Mouse (Mus musculus) midbrain, embryonic 16.5 days (tissue): ENCODE results near the gene Itih4. TPM values are rescaled to one million over a fixed set of nuclear protein-coding genes. Genes with fewer than 3 reads are reported as not detected.

Source experiments
- ATAC-seq: fragments of 200-750 bp; cut with Nextera tagmentation; 2 replicates; pipeline ENCODE4 v1.8.0; 2017; ENCODE audit warnings: moderate TSS enrichment
- H3K27ac ChIP-seq: fragments of 300-500 bp; sonication (generic); 2 replicates; pipeline ENCODE4 v1.5.1; 2014; ENCODE audit warnings: mild to moderate bottlenecking, low read length, mixed read lengths
- H3K27me3 ChIP-seq: fragments of 300-500 bp; sonication (generic); 2 replicates; pipeline ENCODE4 v1.6.1; 2014; ENCODE audit warnings: low read depth, low read length, mixed read lengths; ENCODE audit not compliant: control insufficient read depth, insufficient read depth
- H3K36me3 ChIP-seq: fragments of 300-500 bp; sonication (generic); 2 replicates; pipeline ENCODE4 v1.6.1; 2014; ENCODE audit warnings: mild to moderate bottlenecking, low read length, moderate library complexity, mixed read lengths; ENCODE audit not compliant: control insufficient read depth, insufficient read depth
- H3K4me1 ChIP-seq: fragments of 300-500 bp; sonication (generic); 2 replicates; pipeline ENCODE4 v1.6.1; 2014; ENCODE audit warnings: mild to moderate bottlenecking, low read length, mixed read lengths; ENCODE audit not compliant: control insufficient read depth, insufficient read depth
- H3K4me2 ChIP-seq: fragments of 300-500 bp; sonication (generic); 2 replicates; pipeline ENCODE4 v1.6.1; 2014; ENCODE audit warnings: mild to moderate bottlenecking, low read length, mixed read lengths
- H3K4me3 ChIP-seq: fragments of 300-500 bp; sonication (generic); 2 replicates; pipeline ENCODE4 v1.5.1; 2014; ENCODE audit warnings: low read depth, mild to moderate bottlenecking, low read length, moderate library complexity, mixed read lengths
- H3K9ac ChIP-seq: fragments of 300-500 bp; sonication (generic); 2 replicates; pipeline ENCODE4 v1.6.1; 2014; ENCODE audit warnings: low read depth, low read length, mixed read lengths
- H3K9me3 ChIP-seq: fragments of 300-500 bp; sonication (generic); replicated peaks from 2 replicates; pipeline ENCODE4 v1.6.1; 2014; ENCODE audit warnings: mild to moderate bottlenecking, low read length, mixed read lengths; ENCODE audit not compliant: control insufficient read depth, poor library complexity, severe bottlenecking
- WGBS: fragments of 180-500 bp; shearing (Covaris S2); extraction: QIAGEN DNeasy Blood & Tissue Kit; methylation state at CpG from one replicate; pipeline ENCODE4 v1.1.7; 2014; 5-methylcytosine and 5-hydroxymethylcytosine counted together
- polyA plus RNA-seq: library from polyadenylated mRNA; unstranded; fragments of >200 nt; fragmentation: Nextera tagmentation; extraction: Ambion mirVana; gene quantifications from 2 replicates; pipeline ENCODE4 v1.2.1, GENCODE M21; 2015

Gene Itih4
- polyA plus RNA-seq, 1 experiment from 2014 or later = not detected

- H3K4me3 ChIP-seq = no peak overlapping the region
- H3K27me3 ChIP-seq = no peaks in the 10 kb centered on the region
- H3K9ac ChIP-seq = no peak overlapping the region
- no peaks in the 10 kb centered on the region for H3K4me1 ChIP-seq
- no peak overlapping the region for H3K4me2 ChIP-seq
- 86% methylated on average over 9 of the region's 9 CpGs for WGBS
- no peak overlapping the region for H3K27ac ChIP-seq
- no peak for ATAC-seq
- peaks cover 9% of the 10 kb centered on the region; the same call in 1 of the 2 replicates for H3K36me3 ChIP-seq
- H3K9me3 ChIP-seq = no peaks in the 10 kb centered on the region
These were observed 10.3 kb upstream of the Itih4 start for GRCm38 (mm10) chr14:30875955-30876354.

DNA sequence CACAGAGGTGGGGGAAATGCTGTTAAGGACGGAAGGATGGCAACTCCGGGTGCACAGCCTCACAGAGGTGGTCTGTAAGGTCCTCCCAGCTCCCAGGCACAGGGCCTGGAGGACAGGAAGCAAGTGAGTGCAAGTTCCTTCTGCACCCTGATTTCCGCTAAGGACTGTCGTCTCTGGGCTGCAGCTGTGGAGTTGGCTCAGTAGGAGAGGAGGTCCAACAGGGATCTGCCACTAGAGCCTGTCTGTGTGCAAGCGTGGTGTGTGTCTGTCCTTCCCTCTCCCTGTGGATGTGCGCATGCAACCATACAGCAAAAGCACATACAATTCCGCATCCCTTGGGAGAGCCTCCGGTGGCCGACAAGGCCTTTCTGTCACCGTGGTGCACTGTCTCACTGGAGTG is 9.8 kb upstream of the Itih4 start:
- H3K4me2 ChIP-seq = no peak overlapping the region
- peaks cover 9% of the 10 kb centered on the region; the same call in 1 of the 2 replicates for H3K36me3 ChIP-seq
- H3K4me3 ChIP-seq = no peak overlapping the region
- WGBS = 95% methylated on average over 10 of the region's 10 CpGs
- no peaks in the 10 kb centered on the region for H3K9me3 ChIP-seq
- H3K27ac ChIP-seq = no peak overlapping the region
- H3K27me3 ChIP-seq = no peaks in the 10 kb centered on the region
- H3K9ac ChIP-seq = no peak overlapping the region
- no peaks in the 10 kb centered on the region for H3K4me1 ChIP-seq
- no peak for ATAC-seq

DNA sequence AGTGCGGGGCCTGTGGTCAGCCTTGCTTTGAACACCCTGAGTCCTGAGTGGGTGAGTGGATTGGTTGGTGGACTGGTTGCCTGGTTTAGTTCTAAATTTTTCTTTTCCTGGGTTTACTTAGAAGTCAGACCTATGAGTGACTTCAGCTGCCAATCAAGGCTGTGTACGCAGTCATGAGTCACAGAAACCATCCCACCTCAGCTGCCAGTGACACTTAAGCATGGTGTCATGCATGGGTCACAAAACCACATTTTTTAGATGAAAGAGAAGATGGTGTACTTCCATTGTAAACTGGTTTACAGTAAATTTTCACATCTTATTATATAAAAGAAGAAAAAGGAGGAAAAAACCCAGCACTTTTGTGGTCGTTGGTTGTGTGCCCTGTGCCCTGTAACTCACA is 8.4 kb upstream of the Itih4 start:
- H3K9me3 ChIP-seq = no peaks in the 10 kb centered on the region
- no peak overlapping the region for H3K4me2 ChIP-seq
- H3K27ac ChIP-seq = no peak overlapping the region
- H3K9ac ChIP-seq = no peak overlapping the region
- no peaks in the 10 kb centered on the region for H3K27me3 ChIP-seq
- 95% methylated on average over 3 of the region's 3 CpGs for WGBS
- H3K4me3 ChIP-seq = no peak overlapping the region
- no peaks in the 10 kb centered on the region for H3K4me1 ChIP-seq
- peaks cover 9% of the 10 kb centered on the region; the same call in 1 of the 2 replicates for H3K36me3 ChIP-seq
- no peak for ATAC-seq

DNA sequence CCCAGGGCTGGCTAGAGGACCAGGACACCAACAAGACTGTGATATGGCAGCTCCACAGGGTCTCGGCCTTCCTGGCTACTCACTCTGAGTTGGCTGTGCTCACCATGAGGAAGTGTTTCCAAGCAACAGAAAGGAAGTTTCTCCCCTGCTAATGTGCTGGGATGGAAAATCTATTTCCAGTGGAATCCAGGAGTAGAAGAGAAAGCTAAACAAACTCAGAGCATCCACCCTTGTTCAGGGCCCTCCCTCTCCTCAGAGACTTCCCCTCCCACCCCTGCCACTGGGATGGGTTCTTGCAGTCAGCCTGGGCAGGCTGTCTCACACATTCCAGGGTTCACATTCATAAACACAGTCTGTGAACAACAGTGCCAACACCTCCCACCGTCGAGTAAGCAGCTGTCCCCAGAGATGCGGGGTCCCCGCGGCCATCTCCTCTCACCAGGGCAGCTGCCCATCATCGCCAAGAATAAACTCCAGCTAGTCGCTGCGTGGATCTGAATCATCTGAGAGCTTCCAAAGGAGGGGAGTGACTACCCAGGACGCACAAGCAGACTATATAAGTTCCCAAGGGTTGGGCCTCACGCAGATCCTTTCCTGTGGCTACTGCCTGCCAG is 7.2 kb upstream of the Itih4 start, which contains the start of gene Mustn1:
Gene Mustn1, plus strand, starts transcription at position 243 of the 614 bp plus-strand sequence.
- Histone ChIP-seq H3K36me3 (peaks cover 6% of the 10 kb centered on the region; the same call in 1 of the 2 replicates), H3K27me3 (no peaks in the 10 kb centered on the region), H3K4me1 (no peaks in the 10 kb centered on the region), H3K9ac (no peak within 1 kb of the TSS), H3K4me3 (no peak within 1 kb of the TSS), H3K4me2 (no peak within 1 kb of the TSS), H3K27ac (no peak within 1 kb of the TSS), H3K9me3 (no peaks in the 10 kb centered on the region)
- WGBS = 78% methylated on average over 11 of the region's 11 CpGs
- no peak for ATAC-seq

GRCm38 (mm10) chr14:30879794-30880193 is 6.5 kb upstream of the Itih4 start:
- Histone ChIP-seq H3K9me3 (no peaks in the 10 kb centered on the region), H3K4me3 (no peak overlapping the region), H3K4me2 (no peak overlapping the region), H3K4me1 (no peaks in the 10 kb centered on the region), H3K9ac (no peak overlapping the region), H3K27ac (no peak overlapping the region), H3K27me3 (no peaks in the 10 kb centered on the region), H3K36me3 (0 out of 2 replicates have a peak, but pooled peaks cover 2% of the 10 kb centered on the region)
- 64% methylated on average over 9 of the region's 9 CpGs for WGBS
- ATAC-seq = no peak

DNA sequence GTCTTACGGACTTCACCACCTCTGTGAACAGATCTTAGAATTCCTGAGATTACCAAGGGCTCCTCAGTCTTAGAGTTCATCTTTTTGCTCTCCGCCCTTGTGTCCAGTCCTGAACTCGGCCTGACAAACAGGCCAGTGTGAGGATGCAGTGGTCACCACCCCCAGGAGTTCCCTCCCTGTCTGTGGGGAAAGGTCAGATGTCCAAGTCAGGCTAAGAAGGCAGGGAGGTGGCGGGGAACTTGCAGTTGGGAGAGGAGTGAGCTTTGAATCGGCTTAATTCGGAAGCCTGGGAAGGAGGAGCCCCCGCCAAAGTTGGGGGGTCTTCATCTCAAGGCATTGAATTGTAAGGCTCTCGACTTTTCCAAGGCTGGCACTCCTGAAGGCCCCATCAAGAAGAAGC is 6.0 kb upstream of the Itih4 start:
- no peak overlapping the region for H3K4me2 ChIP-seq
- WGBS = 77% methylated on average over 8 of the region's 8 CpGs
- no peak for ATAC-seq
- H3K27ac ChIP-seq = no peak overlapping the region
- H3K9me3 ChIP-seq = no peaks in the 10 kb centered on the region
- H3K9ac ChIP-seq = no peak overlapping the region
- no peak overlapping the region for H3K4me3 ChIP-seq
- H3K36me3 ChIP-seq = 0 out of 2 replicates have a peak, but pooled peaks cover 2% of the 10 kb centered on the region
- no peaks in the 10 kb centered on the region for H3K27me3 ChIP-seq
- no peaks in the 10 kb centered on the region for H3K4me1 ChIP-seq

DNA sequence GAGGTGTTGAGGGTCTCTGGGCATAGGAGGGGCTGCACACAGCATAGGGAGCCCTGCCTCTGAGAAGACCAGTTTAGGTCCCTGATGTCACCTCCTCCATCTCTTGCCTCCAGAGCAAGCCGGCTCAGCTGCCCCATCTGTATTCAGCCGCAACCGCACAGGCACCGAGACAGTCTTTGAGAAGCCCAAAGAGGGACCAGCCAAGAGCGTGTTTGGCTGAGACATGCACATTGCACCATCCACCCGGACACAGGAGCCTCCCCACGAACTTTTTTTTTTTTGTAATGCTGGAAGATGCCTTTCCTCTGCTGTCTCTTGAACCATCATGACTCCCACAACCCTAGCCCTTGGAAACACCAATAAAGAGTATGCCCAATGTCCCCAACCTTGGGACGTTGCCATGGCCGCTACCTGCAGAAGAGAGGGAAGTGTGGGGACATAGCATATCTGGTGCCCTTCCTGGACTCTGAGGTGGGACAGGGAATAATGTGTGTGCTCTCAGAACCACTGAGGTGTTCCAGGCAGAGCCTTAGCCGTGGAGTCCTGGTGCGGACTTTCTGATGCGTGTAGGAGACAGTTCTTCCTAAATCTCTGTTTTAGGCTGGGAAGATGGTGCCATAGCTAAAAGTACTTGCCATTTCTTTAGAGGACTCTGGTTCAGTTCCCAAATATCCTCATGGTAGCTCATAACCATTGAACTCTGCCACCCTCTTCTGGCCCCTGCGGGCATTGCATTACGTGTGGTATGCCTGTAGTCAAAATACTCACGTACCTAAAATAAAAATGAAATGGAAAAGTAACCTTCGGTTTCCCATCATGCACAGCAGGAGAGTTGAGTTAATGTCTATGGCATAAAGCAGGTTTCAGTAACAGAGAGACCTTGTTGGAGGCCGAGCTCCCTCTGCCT is 5.2 kb upstream of the Itih4 start:
- H3K4me3 ChIP-seq = no peak overlapping the region
- H3K36me3 ChIP-seq = no peaks in the 10 kb centered on the region
- H3K27ac ChIP-seq = no peak overlapping the region
- no peaks in the 10 kb centered on the region for H3K4me1 ChIP-seq
- WGBS = 90% methylated on average over 17 of the region's 17 CpGs
- no peak overlapping the region for H3K9ac ChIP-seq
- no peaks in the 10 kb centered on the region for H3K27me3 ChIP-seq
- H3K4me2 ChIP-seq = no peak overlapping the region
- H3K9me3 ChIP-seq = no peaks in the 10 kb centered on the region
- ATAC-seq = no peak

DNA sequence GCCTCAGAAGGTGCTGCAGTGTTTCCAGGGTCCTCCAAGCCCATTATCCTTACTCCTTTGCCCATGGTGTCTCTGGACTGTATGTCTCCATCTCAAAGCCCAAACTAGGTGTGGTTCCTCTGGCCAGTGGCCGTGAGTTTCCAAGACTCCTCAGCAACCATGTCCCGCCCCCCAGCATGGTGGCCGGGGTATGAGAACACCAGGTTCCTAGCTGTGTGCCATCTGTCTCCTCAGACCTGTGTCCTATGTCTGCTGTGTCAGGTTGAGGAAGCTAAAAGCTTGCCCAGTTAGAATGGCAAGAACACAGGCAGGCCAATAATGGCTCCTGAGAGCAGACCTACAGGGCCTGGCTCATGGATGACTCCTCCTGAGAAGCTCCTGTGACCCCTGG is 4.6 kb upstream of the Itih4 start:
- WGBS = 90% methylated on average over 3 of the region's 3 CpGs
- Histone ChIP-seq H3K27ac (no peak overlapping the region), H3K9me3 (no peaks in the 10 kb centered on the region), H3K4me3 (no peak overlapping the region), H3K36me3 (no peaks in the 10 kb centered on the region), H3K27me3 (no peaks in the 10 kb centered on the region), H3K4me2 (no peak overlapping the region), H3K9ac (no peak overlapping the region), H3K4me1 (no peaks in the 10 kb centered on the region)
- ATAC-seq = no peak

DNA sequence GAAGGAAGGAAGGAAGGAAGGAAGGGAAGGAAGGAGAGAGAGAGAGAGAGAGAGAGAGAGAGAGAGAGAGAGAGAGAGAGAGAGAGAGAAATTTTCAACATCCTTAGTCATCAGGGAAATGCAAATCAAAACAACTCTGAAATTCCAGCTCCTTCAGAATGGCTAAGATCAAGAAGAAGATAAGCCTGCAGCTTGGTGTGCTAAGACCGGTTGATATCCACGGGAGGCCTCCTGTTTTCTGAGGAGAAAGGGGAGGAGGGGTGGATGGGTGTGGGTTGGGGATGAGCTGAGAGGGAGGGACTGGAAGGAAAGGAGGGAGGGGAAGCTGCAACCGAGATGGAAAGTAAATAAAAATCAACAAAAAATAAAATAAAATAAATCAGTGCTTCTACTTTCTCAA is 978 bp upstream of the Itih4 start:
- WGBS = 13% methylated on average over 3 of the region's 3 CpGs
- H3K9me3 ChIP-seq = no peaks in the 10 kb centered on the region

More for the DNA sequence above, 978 bp upstream of the Itih4 start:
- no peaks in the 10 kb centered on the region for H3K36me3 ChIP-seq
- H3K9ac ChIP-seq = no peak overlapping the region
- H3K27ac ChIP-seq = no peak overlapping the region
- no peak overlapping the region for H3K4me2 ChIP-seq
- H3K27me3 ChIP-seq = no peaks in the 10 kb centered on the region
- H3K4me1 ChIP-seq = no peaks in the 10 kb centered on the region
- no peak overlapping the region for H3K4me3 ChIP-seq
- ATAC-seq = no peak
